Mouse (Mus musculus) mouse trophoblast stem cell (cell line): Measurements from ENCODE around the gene Crat.

Experiments used
- in situ Hi-C, 2 experiments: fragments of 300-500 bp; cut with MseI, MboI; formaldehyde crosslinking; loops; 2 replicates in 1 of 2; 3 replicates in 1 of 2; pipeline ENCODE4 v1.15.1; 2025

Gene Crat

DNA sequence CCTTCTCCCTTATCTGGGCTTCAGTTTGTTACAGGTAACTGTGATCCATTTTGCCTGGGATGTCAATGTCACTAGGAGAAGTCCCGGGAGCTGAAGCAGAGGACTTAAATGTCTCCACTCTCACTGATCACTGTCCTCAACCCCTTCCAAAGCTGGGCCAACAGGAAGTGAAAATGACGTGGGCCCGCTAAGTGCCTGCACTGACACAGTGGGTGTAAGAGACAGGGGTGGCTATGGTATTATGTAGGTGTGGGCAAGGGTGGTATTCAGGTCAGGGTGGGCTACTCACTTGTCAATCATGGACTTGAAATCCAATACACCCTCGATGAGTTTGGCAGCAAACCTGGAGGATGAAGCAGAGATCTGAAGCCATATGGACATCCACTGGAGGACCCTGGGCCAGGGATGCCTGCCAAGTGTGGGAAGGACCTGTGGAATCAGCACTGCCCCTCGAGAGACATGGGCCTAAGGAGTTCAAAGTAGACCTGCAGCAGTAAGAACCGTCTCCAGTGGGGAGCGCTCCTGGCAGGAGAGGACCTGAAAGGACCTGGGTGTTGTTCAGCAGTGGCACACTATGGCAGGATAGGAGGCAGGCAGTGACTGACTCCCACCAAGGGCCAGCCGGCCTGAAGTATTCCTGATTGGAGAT lies 7.0 kb downstream of the Crat start:
- in situ Hi-C loops, result no loop called here

DNA sequence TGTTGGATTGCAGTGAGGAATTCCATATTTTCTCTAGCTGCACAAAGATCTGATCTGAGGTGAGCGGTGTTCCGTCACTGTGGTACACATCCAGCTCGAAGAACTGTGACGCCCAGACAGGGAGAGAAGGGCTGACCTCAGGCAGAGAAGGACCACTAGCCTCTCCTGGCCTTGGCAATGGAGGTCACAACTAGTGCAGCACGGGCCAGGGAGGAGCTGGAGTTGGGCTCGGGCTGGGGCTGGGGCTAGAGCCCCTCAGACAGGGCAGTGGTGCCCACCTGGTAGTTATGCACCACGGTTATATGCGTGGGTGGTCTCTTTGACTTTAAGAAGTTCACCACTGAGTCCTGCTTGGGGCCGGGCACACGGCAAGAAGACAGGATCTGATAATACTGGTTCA lies 7.8 kb downstream of the Crat start:
- in situ Hi-C loops, result no loop called here

DNA sequence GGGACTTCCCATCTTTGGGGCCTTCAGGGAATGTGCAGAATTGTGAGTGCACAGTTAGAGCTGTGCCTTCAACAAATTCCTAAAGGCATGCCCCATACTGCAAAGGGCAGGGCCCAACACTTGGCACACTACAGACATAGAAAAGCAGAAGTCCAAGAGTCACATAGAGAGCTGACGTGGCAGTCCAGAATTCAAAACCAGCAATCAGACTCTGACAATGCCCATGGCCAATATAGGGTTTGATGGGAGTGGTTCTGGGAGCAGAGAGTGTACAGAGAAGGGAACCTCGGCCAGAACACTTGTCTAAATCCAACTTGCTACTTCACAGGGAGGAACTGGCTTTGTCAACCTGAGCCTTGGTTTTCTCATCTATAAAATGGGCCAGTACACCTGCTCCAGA lies 8.4 kb downstream of the Crat start:
- in situ Hi-C loops, result no loop called here

DNA sequence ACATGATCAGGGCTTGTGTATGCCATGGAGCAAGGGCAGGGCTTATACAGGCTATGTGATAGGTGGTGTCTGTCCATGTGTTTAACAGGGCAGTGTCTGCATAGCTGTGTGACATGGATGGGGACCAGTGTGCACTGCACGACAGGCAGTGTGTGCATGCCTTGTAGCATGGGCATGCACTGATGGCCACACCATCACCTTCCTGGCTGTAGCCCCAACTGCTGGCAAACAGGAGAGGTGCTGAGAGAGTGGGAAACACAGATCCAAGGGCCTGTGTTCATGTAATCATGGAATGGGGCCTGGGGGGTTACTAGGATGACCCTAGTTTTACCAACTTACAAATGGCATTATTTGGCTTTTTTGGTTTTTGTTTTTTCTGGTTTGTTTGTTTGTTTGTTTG lies 11.7 kb downstream of the Crat start:
- in situ Hi-C loops, result no loop called here

GRCm38 (mm10) chr2:30402843-30403242 lies 12.8 kb downstream of the Crat start:
- in situ Hi-C loops, result no loop called here

- in situ Hi-C loops, result no loop called here
These were observed 13.2 kb downstream of the Crat start for GRCm38 (mm10) chr2:30402351-30402826.

DNA sequence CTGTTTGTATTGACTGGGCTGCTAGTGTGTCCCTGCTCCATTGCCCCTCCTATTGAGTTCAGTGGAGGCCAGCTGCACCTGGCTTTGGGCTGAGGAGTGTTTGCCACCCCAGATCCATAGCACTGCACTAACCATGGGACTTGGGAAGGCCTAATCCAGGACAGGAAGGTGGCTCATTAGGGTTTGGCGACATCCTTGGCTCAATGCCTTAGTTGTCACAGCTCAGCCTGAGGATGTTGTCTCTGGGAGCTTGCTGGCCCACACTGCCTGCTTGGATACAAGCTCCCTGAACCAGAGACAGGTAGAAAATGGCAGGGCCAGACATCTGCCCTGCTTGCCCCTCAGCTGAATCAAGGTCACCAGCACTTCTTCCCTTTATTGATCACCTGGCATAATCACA lies 14.0 kb downstream of the Crat start:
- in situ Hi-C loops, result no loop called here

DNA sequence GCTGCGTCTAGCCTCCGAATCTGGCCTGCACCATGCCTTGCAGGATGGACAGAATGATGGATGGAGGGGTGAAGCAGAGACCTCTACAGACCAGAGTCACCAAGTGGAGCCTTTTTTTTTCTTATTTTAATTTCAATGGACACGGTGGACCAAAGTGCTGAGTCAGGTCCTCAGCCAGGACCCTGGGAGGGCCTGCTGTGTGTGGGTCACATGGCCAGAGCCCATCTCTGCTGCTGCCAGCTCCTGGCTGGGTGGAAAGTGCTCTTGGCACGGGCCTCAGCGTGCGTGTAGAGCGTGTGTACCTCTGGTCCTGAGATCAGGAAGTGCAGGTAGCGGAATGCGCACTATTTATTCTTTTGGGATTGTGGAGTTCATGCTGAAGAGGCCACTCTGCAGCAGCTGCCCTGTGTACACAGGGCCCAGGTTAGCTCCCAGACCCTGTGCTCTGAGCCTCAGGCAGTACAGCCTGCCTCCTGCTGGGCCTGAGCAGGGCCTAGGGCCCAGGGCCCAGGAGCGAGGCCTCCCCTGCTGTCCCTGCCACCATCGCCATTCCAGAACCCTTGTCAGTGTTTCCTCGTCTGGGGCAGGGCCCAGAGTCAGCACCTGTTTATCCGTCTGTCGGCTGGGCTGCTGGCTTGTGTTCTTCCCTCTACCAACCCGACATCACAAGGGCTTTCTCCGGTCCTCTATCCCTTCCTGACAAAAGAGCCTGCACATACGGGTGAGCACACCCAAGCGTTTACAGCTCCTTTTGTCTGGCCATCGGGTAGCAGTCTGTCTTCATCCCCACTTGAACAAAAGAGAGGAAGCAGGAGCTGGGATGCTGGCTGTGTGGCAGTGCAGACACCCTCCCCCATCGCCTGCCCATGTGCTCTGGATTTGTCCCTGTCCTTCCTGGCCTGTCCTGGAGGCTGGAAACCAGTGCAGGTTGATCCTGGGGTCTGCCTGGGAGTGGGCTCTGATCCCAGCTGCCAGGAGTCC lies 16.1 kb downstream of the Crat start:
- in situ Hi-C loops, result no loop called here

DNA sequence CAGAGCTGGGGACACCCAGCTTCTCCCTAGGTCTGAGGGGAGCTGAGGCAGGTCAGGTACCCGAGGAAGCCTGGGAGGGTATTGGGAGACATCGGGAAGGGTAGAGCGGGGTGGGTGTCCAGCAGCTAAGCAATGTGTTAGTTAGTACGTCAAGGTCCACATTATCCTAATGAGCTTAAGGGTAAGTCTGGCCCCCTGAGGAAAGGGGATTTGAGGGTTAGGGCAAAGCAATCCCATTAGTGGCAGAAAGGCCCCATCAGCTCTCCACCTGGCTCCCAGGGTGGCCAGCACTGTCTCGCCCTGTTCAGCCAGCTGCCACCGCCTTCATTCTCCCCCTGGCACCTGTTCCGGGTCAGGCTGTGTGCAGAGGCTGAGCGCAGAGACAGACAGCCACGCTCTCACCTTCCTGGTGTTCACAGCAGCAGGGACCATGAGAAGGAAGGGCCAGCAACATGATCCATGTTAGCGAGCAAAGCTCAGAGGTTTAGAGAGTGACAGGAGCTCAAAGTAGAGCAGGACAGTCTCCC lies 17.6 kb downstream of the Crat start:
- in situ Hi-C loops, result no loop called here

DNA sequence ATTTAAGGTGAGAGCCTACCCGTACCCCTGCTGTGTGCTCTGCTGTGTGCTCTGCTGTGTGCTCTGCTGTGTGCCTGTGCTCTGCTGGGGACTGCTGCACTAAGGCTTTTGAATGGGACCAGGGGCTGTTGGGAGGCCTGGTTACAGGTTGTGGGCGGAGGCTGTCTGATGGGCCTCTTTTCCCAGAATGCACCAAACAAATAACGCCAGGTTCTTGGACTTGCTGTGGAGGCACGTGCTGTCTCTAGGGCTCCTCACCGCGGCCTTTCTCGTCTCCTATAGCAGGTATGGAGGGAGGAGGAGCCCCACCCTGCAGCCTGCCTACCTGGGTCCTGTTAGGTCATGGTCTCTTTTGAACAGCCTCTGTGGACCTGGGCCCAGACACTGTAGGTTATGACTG lies 19.4 kb downstream of the Crat start:
- in situ Hi-C loops, result no loop called here

GRCm38 (mm10) chr2:30395757-30396156 lies 19.9 kb downstream of the Crat start:
- in situ Hi-C loops, result no loop called here

DNA sequence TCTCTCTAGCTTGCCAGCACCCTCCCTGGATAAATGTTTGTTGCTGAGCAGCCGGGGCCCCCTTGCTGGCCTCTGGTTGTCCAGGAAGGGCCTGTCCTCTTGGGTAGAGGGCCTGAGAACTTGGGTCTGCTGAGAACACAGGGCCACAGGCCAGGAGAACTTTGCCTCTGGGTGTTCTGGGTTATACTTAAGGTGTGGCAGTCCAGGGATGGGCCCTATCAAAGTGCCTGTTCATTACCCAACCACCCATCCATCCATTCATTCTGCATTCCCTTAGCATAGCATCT lies 22.3 kb downstream of the Crat start:
- in situ Hi-C loops, result no loop called here

GRCm38 (mm10) chr2:30392577-30393369 lies 22.8 kb downstream of the Crat start:
- in situ Hi-C loops, result no loop called here

GRCm38 (mm10) chr2:30392114-30392576 lies 23.5 kb downstream of the Crat start, which contains the start of gene Dolpp1:
Gene Dolpp1, plus strand, starts transcription at chr2:30392254.
- in situ Hi-C loops, result no loop called here

GRCm38 (mm10) chr2:30389000-30389399 lies 26.6 kb downstream of the Crat start:
- in situ Hi-C loops, result no loop called here

DNA sequence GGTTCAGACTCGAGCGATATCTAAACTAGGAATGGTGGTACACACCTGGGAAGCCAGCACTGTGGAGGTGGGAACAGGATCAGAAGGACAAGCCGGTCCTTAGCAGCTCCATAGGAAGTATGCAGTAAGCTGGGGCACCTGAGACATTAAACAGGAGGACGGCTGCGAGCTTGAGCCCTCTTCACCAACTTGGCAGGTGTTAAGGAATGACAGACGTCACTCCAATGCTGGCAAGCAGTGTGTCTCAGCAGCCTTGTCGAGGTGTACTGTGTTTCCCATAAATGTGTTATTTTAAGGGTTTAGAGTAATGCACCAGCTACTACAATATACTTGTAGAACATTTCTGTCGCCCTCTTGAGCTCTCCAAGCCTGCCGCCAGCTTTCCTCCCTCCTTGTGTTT lies 28.7 kb downstream of the Crat start:
- in situ Hi-C loops, result no loop called here

GRCm38 (mm10) chr2:30385591-30385990 lies 30.0 kb downstream of the Crat start:
- in situ Hi-C loops, result no loop called here

DNA sequence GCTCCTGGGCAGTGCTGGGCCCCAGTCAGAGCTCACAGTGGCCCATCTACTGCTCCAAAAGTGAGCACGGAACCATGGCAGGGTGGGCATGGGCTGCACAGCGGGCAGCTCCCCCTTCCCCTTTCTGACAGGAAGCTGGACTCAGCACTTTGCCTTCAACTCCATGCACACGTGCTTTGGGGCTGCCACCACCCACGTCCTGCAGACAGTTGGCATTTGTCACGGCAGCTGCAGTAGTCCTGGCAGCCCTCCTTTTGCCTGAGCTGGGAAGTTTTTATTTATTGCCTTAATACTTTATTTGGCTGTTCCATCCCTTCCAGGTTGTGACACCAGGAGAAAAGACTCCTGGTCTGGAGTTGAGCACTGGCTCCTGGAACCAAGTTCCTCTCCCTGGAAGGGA lies 30.8 kb downstream of the Crat start:
- in situ Hi-C loops, result no loop called here

DNA sequence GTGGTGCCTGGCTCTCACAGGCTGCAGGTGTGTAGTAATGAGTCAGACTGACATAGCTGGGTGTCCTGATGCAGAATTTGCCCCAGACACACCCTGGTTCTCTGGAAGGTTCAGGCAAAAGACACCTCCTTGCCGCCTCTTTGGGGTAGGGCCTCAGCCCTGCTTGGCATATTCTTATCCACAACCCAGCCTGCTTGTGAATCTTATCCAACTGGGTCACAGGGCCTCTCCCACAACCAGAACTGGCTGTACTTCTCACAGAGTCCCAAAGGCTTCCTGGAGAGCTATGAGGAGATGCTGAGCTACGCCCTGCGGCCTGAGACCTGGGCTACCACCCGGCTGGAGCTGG lies 34.3 kb downstream of the Crat start:
- in situ Hi-C loops, result no loop called here

- in situ Hi-C loops, result no loop called here
These were observed 34.8 kb downstream of the Crat start for GRCm38 (mm10) chr2:30380564-30381376.

DNA sequence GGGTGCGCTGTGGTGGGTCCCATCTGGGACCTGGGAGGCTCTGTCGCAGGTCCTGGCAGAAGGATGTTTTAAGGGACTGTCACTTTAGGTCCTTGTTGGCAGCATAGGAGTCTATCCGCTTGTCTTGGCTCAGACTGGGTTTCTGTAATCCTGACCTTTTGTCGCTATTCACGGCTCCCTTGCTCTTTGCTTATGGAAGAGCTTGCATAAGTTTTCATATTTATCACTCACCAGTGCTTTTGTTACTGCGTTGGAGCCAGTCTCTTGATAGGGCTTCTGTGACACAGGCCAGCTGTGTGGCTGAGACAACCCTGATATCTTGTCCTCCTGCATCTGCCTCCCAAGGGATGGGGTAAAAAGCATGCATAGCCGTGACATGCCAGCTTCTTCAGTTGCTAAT lies 36.3 kb downstream of the Crat start:
- in situ Hi-C loops, result no loop called here
